Mouse (Mus musculus) thymus, postnatal 10 days (tissue): ENCODE data around the gene Ncoa4.

Experiments used
- DNase-seq, 2 experiments: peaks; one replicate each; pipeline ENCODE4 v3.0.0; 2021; ENCODE audit warnings: low spot score in 2 of 2

The Ncoa4 gene

GRCm38 (mm10) chr14:32201354-32201753 lies 41.7 kb downstream of the Ncoa4 start:
- DNase-seq = peak; percentile 16 to 23

GRCm38 (mm10) chr14:32201791-32202451 lies 42.3 kb downstream of the Ncoa4 start, which contains the start of the genes Timm23 and Parg:
TSS of gene Timm23 (minus strand) at chr14:32201898.
TSS of gene Parg (plus strand) at chr14:32201949.
- peak; percentile 68 to 77 for DNase-seq

GRCm38 (mm10) chr14:32226601-32227000 lies 66.9 kb downstream of the Ncoa4 start:
- DNase-seq = no peak

- peak; percentile 34 to 55 for DNase-seq
Observed at GRCm38 (mm10) chr14:32228996-32229395, 69.3 kb downstream of the Ncoa4 start.
